Mouse (Mus musculus) right cerebral cortex, postnatal 10 days (tissue): Measurements from ENCODE around the gene Tor1a.
"Not testable (repeated sequence)": the region's sequence is repeated elsewhere in the genome, so short reads cannot be mapped to it uniquely, and the experiment has no call there.

Experiments used
- DNase-seq, 2 experiments: peaks; one replicate each; pipeline ENCODE4 v3.0.0; 2021; ENCODE audit warnings: low spot score in 2 of 2

Tor1a gene

DNA sequence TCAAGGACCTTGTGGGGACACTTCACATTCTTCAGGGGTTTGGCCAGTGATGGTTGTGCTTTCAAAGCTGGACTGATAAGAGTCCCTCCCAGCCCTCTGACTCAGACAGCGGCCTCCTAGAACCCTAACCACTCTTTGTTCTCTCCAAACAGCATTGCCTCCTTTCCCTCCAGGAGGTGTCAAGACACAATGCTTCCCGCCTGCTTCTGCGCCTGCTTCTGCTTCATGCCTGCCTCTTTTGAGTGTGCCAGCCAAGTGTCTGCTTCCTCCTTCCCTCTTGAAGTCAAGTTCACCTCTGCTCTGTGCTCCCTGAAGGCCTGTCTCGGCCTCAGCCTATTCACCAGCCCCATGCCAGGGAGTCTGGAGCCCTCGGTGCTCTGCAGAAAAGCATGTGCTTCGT, 49.6 kb downstream of the Tor1a start:
- no peak for DNase-seq

DNA sequence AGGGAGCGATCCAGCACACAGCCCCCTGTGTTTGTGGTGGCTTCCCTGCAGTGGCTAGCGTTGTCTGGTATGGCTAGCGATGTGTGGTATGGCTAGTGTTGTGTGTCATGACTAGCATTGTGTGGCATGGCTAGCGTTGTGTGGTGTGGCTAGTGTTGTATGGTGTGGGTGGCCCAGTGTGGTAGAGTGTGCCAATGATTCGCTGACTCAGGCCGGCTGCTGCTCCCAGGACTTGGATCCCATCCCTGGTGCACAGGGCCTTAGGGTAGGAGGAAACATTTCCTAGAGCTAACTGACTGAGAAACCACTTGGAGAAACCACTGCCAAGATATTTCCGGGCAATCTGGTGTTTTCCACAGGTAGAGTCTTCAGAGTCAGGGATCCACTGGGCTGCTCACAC, 50.1 kb downstream of the Tor1a start:
- no peak for DNase-seq

- not testable (repeated sequence) for DNase-seq
Measured at GRCm38 (mm10) chr2:30915933-30916332, 51.8 kb downstream of the Tor1a start.

DNA sequence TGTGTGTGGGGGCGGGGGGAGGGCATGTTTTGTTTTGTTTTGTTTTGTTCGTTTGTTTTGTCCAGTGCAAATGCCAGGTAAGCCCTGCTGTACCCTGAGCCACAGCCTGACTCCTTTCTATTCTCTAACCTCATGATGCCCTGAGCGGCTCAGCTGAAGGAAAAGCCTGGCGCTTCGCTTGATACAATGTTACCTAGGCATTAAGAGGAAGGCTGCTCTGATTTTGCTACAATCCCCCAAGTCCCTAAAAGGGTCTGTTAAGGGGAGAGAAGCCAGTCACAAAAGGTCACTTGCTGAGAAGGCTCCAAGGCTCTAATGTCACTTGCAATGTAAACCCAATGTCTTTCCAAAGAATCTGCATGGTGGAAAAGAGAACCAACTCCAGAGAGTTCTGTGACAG, 52.4 kb downstream of the Tor1a start:
- no peak for DNase-seq

- no peak for DNase-seq
Measured at GRCm38 (mm10) chr2:30914836-30915235, 52.9 kb downstream of the Tor1a start.

DNA sequence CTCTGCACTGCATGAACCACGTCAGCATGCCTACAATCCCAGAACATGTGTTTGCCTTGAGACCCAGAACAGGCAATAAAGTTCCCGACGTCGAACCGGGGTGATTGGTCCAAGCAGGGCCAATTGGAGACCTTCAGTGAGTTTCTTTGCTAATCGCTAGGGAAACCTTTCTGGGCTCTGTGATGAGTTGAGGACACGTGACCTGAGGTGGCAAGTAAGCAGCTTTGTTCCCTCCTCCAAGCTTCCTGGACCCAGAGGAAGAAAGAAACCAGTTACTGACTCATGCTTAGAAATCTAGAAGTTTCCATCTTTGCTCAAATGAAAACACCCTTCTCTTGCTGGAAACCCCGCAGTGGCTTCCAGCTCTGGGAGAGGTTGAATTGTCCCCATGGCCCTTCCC, 54.7 kb downstream of the Tor1a start:
- DNase-seq = no peak

DNA sequence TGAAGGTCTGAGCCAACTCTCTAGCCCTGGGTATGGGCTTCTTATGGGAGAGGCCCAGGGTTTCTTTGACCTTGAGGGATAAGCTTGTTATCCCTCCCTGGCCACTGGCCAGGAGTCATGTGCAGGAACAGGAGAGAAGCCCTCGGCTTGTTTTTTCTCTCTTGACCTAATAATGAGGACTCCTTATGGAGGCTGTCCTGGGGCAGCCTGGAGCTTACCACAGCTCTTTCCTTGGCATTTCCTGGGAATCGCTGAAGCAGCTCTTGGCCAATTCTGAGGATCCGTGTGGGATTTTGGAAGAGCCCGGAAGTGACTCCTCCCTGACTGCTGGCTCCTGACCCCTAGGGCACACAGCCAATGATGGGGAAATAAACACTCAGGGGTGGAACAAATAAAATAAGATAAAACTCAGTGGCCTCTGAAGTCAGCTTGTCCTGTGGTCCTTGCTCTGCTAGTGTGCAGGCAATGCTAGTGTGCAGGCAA, 55.4 kb downstream of the Tor1a start:
- no peak for DNase-seq
